Mouse (Mus musculus) liver, embryonic 14.5 days (tissue): ENCODE data around the gene Scarb2.

Source experiments
- CTCF ChIP-seq: IDR thresholded peaks from 2 replicates; pipeline ENCODE4 v1.5.1; 2016; ENCODE audit warnings: antibody characterized with exemption, low read depth, control low read depth
- EP300 ChIP-seq: IDR thresholded peaks from 2 replicates; pipeline ENCODE4 v1.6.1; 2016; ENCODE audit warnings: antibody characterized with exemption, low read depth

GRCm38 (mm10) chr5:92489503-92489902 lies 17.1 kb downstream of the Scarb2 start:
- TF ChIP-seq CTCF = no peak
- TF ChIP-seq EP300 = no peak
